Mouse (Mus musculus) lung, adult 2 months (tissue): ENCODE results near the gene Nhlrc1.

ENCODE experiments used
- CTCF ChIP-seq: fragments of 200-500 bp; IDR thresholded peaks from 2 replicates; pipeline ENCODE4 v1.5.1; 2011; ENCODE audit warnings: mild to moderate bottlenecking, low read length, control low read depth; ENCODE audit not compliant: insufficient read depth
- POLR2A ChIP-seq: fragments of 200-500 bp; IDR thresholded peaks from 2 replicates; pipeline ENCODE4 v1.6.1; 2011; ENCODE audit warnings: low read depth, mild to moderate bottlenecking, control low read depth, low read length, borderline replicate concordance; ENCODE audit errors: extremely low read depth

GRCm38 (mm10) chr13:47043833-47044616, 29.4 kb upstream of the Nhlrc1 start:
- TF ChIP-seq POLR2A = no peak
- no peak for TF ChIP-seq CTCF
